Mouse (Mus musculus): ENCODE data around the gene Slc12a9. TPM values are rescaled to one million over a fixed set of nuclear protein-coding genes. Genes with fewer than 3 reads are reported as not detected.

The Slc12a9 gene
- total RNA-seq, 2 experiments from 2014 or later, result 2.0 to 2.4 TPM

DNA sequence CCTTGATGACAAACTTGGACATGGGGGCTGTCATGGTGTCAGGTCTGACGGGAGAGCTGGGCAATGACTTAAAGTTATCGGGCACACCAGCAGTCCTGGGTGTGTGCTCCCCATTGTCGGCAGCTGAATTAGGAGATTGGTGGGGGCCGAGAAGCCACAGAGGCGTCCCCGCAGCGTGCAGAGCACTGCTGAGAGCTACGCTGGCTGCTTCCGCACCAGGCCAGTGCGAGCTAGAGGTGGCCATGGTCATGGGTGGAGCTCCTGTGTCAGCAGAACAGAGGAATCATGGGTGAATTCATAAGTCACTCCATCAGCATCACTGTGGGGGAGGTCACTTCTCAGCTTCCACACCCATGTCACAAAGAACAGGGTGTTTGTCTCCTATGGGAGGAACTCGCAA is 68.6 kb downstream of the Slc12a9 start:
- H3K4me3 ChIP-seq, result no peak overlapping the region
- intact Hi-C loops (cut with DNase I), result no loop called here
- TF ChIP-seq CTCF (IDR thresholded peaks at IDR 0.05), result no peak
- no peak for DNase-seq
- H3K27ac ChIP-seq, result no peak overlapping the region

Small RNA genes lying within 50 kb of the gene (microRNA-seq; reads per million reads assigned to microRNA genes)
- gene Mir7036 (not detected), gene Mir8116 (not detected)

Other genes with a start within 250 kb of the Slc12a9 start
- gene Trim56, start 217.4 kb downstream of the Slc12a9 start, total RNA-seq (2021), result 1 to 10 TPM; 7.5 to 9.3 TPM
- gene Muc3, start 184.3 kb downstream of the Slc12a9 start, total RNA-seq (2021), result not detected
- gene Muc3a, start 121.2 kb downstream of the Slc12a9 start, total RNA-seq (2021), result under 1 TPM; 0.13 to 0.28 TPM
- gene Ache, start 46.1 kb downstream of the Slc12a9 start, total RNA-seq (2021), result 10 to 100 TPM; 13.7 to 17.9 TPM
- gene Ufsp1, start 39.0 kb downstream of the Slc12a9 start, total RNA-seq (2021), result 10 to 100 TPM; 14.2 to 15.1 TPM
- 10 to 100 TPM; 38.7 to 46.2 TPM for gene Srrt, start 25.9 kb downstream of the Slc12a9 start, total RNA-seq (2021)
- 1 to 10 TPM; 2.1 to 3.1 TPM for gene Trip6, start 19.2 kb downstream of the Slc12a9 start, total RNA-seq (2021)
- gene Ephb4, start 16.5 kb upstream of the Slc12a9 start, total RNA-seq (2021), result 10 to 100 TPM; 12.5 to 15.5 TPM
- gene Zan, start 143.5 kb upstream of the Slc12a9 start, total RNA-seq (2021), result under 1 TPM in 1 of 2 experiments, not detected in 1; 0.03 TPM
- gene Pop7, start 168.9 kb upstream of the Slc12a9 start, total RNA-seq (2021), result 10 to 100 TPM; 11.3 to 11.4 TPM
- 10 to 100 TPM; 20.9 to 24.7 TPM for gene Gigyf1, start 185.0 kb upstream of the Slc12a9 start, total RNA-seq (2021)
- gene Epo, start 199.6 kb upstream of the Slc12a9 start, total RNA-seq (2021), result not detected
- gene Gnb2, start 199.9 kb upstream of the Slc12a9 start, total RNA-seq (2021), result 100 to 1,000 TPM; 118 to 148 TPM
- not detected for gene Actl6b, start 219.9 kb upstream of the Slc12a9 start, total RNA-seq (2021)
- gene Tfr2, start 236.2 kb upstream of the Slc12a9 start, total RNA-seq (2021), result not detected

Data from gastrocnemius, adult 2 months (tissue).